Mouse (Mus musculus) B cell, adult 2 months (primary cell): Measurements from ENCODE around the gene Nfkbid.
A peak's percentile ranks its signal among the peaks of the same experiment; 100 is the strongest.

ENCODE experiments used
- DNase-seq, 2 experiments: peaks; one replicate each; pipeline ENCODE4 v3.0.0; 2022

The Nfkbid gene

GRCm38 (mm10) chr7:30421175-30421889, at the start of gene Nfkbid:
TSS of gene Nfkbid (plus strand) at chr7:30421732.
- DNase-seq: peak; percentile 94 to 95

GRCm38 (mm10) chr7:30373501-30373962, 48.0 kb upstream of the Nfkbid start:
- DNase-seq: peak; percentile 90 to 92

DNA sequence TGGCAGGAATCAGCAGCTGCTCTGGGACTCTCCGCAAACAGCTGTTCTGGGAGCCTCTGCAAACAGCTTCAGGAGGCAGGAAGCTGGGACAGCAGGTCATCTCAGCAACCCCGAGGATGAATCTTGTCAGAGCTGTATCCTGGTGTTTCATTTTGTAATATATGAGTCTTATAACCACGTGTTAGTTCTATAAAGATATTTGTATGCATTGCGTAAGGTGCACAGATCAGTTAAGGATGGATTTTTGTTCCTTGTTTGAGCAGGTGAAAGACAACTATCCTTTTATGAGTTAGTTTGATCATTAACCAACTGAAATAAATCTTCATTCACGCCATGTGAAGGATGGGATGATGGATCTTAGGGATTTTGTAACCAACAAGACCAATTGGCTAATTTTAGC, 41.5 kb upstream of the Nfkbid start:
- DNase-seq: no peak

GRCm38 (mm10) chr7:30384106-30384505, 37.4 kb upstream of the Nfkbid start:
- no peak for DNase-seq

- DNase-seq: no peak
These were observed 28.6 kb upstream of the Nfkbid start for GRCm38 (mm10) chr7:30392746-30393520.

DNA sequence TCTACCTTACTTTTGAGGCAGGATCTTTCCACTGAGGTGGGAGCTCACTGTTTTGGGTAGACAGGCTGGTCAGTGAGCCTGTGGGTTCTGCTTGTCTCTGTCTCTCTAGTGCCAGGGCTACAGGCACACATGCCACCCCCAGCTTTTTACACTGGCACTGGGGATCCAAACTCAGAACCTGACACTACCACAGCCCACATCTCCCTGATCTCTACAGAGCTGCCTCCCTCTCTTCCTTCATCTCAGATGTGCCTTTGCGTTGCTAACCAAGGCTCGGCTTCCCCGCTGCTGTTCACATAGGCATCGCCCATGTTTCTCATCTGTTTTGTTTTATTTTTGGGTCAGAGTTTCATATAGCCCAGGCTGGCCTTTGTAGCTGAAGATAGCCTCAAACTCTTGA, 27.9 kb upstream of the Nfkbid start:
- DNase-seq: no peak

DNA sequence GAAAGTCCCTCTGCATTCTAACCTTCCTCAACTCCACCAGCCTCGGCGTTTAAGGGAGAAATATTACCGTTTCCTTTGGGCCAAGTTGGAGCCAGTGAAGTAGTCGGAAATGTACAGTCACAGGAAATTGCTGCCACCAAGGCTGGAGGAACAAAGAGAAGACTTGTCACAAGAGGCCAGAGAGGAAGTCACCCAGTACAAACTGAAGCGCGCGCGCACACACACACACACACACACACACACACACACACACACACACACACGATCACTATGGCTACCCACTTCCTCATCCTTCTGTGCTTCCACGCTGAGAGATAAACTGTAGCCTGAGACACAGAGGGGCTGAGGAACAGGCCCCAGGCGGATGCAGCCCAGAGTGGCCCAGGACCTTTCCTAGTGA, 27.2 kb upstream of the Nfkbid start:
- peak; percentile 80 to 82 for DNase-seq

GRCm38 (mm10) chr7:30394871-30395270, 26.7 kb upstream of the Nfkbid start:
- DNase-seq: peak; percentile 64 to 65

- no peak for DNase-seq
These were observed 21.9 kb upstream of the Nfkbid start for GRCm38 (mm10) chr7:30399671-30400070.

- no peak for DNase-seq
These were observed 19.2 kb upstream of the Nfkbid start for GRCm38 (mm10) chr7:30402343-30402742.

GRCm38 (mm10) chr7:30408639-30409038, 12.9 kb upstream of the Nfkbid start:
- DNase-seq: no peak

DNA sequence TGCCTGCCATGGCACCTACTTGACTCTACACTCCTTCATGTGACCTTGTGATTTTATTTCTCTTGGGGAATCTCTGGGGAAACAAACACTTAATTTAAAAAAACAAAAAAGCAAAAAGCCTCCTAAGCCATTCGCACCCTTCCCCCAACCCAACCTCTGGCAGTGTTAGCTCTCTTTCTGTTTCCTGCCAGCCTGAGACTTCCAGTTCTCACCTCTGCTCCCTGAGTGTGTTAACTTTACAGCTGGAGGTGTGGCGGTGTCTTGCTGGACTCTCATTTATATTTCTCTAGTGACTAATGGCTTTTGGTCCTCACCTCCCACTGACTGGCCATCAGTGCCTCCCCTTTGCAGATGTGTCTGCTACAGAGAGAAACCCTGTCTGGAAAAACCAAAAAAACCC, 11.7 kb upstream of the Nfkbid start:
- DNase-seq: no peak

DNA sequence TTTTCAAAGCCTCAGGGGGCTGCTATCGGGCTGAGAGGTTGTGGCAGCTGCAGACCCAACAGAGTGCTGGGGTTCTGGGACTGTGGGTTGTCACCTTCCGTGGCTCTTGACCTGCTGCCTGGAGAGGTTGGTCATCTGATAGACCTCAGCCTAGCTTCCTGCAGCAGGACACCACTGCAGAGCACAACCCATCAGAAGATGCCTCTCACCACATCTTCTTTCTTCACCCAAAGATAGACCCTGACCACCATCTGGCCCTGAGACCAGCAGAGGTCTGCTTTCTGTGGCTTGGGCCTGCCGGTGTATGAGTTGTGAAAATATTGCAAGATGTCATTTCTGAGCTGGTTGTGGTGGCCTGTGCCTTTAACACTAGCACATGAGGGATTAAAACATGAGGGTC, 10.5 kb upstream of the Nfkbid start:
- DNase-seq: no peak

- peak; percentile 70 to 75 for DNase-seq
These were observed 8.8 kb upstream of the Nfkbid start for GRCm38 (mm10) chr7:30412735-30413147.

GRCm38 (mm10) chr7:30413596-30413995, 7.9 kb upstream of the Nfkbid start, which contains the start of gene Tyrobp:
TSS of gene Tyrobp (plus strand) at chr7:30413760.
- peak in 1 of 2 experiments; percentile 44 for DNase-seq

- DNase-seq: peak; percentile 62 to 66
These were observed 3.7 kb upstream of the Nfkbid start for GRCm38 (mm10) chr7:30417856-30418255.

DNA sequence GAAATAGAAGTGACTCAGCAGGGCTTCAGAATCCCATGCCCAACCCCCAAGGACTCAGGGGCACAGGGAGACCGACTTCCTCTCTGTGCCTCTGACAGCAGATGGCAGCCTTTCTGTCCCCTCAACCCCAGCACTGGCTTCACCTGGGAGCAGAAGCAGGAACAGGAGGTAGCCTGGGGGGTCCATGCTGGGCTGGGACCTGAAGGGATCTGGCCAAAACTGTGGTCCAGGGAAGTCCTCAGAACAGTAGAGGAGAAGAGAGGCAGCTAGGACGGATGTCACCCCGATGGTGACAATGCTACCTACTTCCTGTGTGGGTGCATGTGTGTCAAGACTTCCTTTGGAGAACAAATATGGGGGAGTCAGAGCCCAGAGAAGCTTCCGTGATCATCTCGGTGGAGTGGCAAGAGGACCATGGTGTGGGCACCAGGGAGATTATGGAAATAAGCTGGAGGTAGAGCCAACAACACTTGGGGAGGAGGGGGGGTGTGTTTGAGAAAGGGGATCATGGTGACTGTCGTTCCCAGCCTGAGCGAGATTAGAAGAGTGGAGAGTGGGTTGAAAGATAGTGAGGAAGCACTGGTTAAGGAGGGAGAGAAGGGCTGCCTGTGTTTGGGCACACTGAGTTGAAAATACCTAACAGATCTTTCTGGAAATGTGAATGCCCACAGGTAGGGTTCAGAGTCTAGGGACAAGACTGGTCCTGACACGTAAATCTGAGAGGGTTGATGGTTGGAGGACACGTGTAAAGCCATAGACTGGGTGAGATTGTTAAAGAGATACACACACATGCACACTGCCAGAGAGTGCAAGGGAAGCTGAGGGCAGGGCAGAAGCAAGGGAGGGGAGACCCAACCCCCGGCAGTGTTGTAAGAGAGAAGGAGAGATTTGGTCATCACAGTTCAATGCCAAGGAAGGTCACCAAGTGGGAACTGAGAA, 1.7 kb upstream of the Nfkbid start, which contains the start of gene Hcst:
TSS of gene Hcst (minus strand) at position 294 of the 939 bp plus-strand sequence.
- DNase-seq: peak; percentile 71 to 74

GRCm38 (mm10) chr7:30420673-30421072, 859 bp upstream of the Nfkbid start:
- no peak for DNase-seq

- peak; percentile 97 to 98 for DNase-seq
These were observed 431 bp downstream of the Nfkbid start for GRCm38 (mm10) chr7:30421890-30422435.

DNA sequence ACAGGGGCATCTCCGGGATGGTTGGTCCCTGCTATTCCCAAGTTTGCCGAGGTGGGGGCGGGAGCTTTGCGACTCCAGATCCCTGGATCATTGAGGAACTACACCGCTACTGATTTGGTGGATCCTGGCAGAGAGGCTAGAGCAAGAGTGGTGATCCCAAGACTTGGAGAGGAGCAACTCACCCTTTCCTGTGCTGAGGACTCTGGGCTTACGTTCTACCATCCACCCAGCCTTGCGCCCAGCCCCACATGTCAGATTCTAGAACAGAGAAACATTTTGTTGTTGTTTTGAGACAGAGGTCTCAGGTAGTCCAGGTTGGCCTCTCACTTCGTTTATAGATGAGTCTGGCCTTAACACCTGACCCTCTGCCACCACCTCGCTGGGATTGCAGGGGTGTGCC, 1.0 kb downstream of the Nfkbid start:
- DNase-seq: peak; percentile 50 to 57

DNA sequence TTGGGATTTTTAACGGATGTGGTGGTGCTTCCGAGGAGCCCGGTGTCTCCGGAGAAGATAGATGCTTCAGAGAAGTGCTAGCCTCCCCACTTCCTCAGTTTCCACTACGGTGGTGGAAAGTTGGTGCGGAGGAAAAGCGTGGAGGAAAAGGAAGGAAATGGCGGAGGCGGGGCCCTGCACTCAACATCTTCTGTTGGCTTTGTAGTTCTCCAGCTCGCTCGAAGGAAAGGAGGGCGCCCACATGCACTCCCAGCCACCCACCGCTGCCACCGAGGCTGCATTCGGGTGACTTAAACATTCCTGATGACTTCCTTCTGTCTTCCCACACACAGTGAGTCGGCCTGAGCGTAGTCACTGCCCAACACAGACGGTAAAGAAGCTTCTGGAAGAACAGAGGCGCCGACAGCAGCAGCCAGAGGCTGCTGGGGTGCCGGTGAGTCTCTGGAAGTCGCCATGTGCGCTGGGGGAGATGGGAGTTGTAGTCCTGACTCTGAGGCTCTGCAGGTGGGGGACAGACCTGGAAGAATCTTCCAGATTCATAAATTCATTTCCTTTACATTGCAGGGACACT, 1.6 kb downstream of the Nfkbid start:
- peak in 1 of 2 experiments; percentile 42 for DNase-seq

- no peak for DNase-seq
These were observed 7.8 kb downstream of the Nfkbid start for GRCm38 (mm10) chr7:30429327-30429726.
